Mouse (Mus musculus) heart, embryonic 15.5 days (tissue): ENCODE measurements around the gene Rap1gap. TPM values are rescaled to one million over a fixed set of nuclear protein-coding genes. Genes with fewer than 3 reads are reported as not detected.

Source experiments
- ATAC-seq: fragments of 200-750 bp; cut with Nextera tagmentation; replicated peaks from 2 replicates; pipeline ENCODE4 v1.8.0; 2017; ENCODE audit warnings: low read depth, moderate TSS enrichment; ENCODE audit not compliant: insufficient number of reproducible peaks, insufficient read depth, low FRiP score
- H3K27ac ChIP-seq: fragments of 300-500 bp; sonication (generic); 2 replicates; pipeline ENCODE4 v1.5.1; 2015; ENCODE audit warnings: mild to moderate bottlenecking, inconsistent platforms
- H3K27me3 ChIP-seq: fragments of 300-500 bp; sonication (generic); 2 replicates; pipeline ENCODE4 v1.6.1; 2015; ENCODE audit warnings: inconsistent platforms
- H3K36me3 ChIP-seq: fragments of 300-500 bp; sonication (generic); 2 replicates; pipeline ENCODE4 v1.6.1; 2015; ENCODE audit warnings: mild to moderate bottlenecking, inconsistent platforms
- H3K4me1 ChIP-seq: fragments of 300-500 bp; sonication (generic); replicated peaks from 2 replicates; pipeline ENCODE4 v1.6.1; 2015; ENCODE audit warnings: inconsistent platforms
- H3K4me2 ChIP-seq: fragments of 300-500 bp; sonication (generic); 2 replicates; pipeline ENCODE4 v1.6.1; 2015; ENCODE audit warnings: inconsistent platforms, mild to moderate bottlenecking, moderate library complexity
- H3K4me3 ChIP-seq: fragments of 300-500 bp; sonication (generic); 2 replicates; pipeline ENCODE4 v1.5.1; 2015; ENCODE audit warnings: mild to moderate bottlenecking, inconsistent platforms
- H3K9ac ChIP-seq: fragments of 300-500 bp; sonication (generic); 2 replicates; pipeline ENCODE4 v1.6.1; 2015; ENCODE audit warnings: mild to moderate bottlenecking, inconsistent platforms
- H3K9me3 ChIP-seq: fragments of 300-500 bp; sonication (generic); replicated peaks from 2 replicates; pipeline ENCODE4 v1.6.1; 2016; ENCODE audit warnings: inconsistent platforms
- WGBS: fragments of 180-500 bp; shearing (Covaris S2); methylation state at CpG from one replicate; pipeline ENCODE4 v1.1.7; 2015; ENCODE audit warnings: mixed read lengths; 5-methylcytosine and 5-hydroxymethylcytosine counted together
- polyA plus RNA-seq: library from polyadenylated mRNA; unstranded; fragments of >200 nt; fragmentation: Nextera tagmentation; extraction: Ambion mirVana; gene quantifications from 2 replicates; pipeline ENCODE4 v1.2.1, GENCODE M21; 2015

Gene Rap1gap
- polyA plus RNA-seq, 1 experiment from 2014 or later = 5.6 TPM

- no peak for ATAC-seq
- Histone ChIP-seq H3K9me3 (no peaks in the 10 kb centered on the region), H3K4me1 (peaks cover 11% of the 10 kb centered on the region), H3K27ac (no peak overlapping the region), H3K4me2 (no peak overlapping the region), H3K9ac (no peak overlapping the region), H3K36me3 (no peaks in the 10 kb centered on the region), H3K4me3 (no peak overlapping the region), H3K27me3 (peaks cover 96% of the 10 kb centered on the region)
- 61% methylated on average over 9 of the region's 9 CpGs for WGBS
Observed at GRCm38 (mm10) chr4:137678568-137678967, 14.0 kb downstream of the Rap1gap start.

GRCm38 (mm10) chr4:137679979-137680550 is 15.5 kb downstream of the Rap1gap start:
- H3K4me1 ChIP-seq = peaks cover 11% of the 10 kb centered on the region
- no peak overlapping the region for H3K4me2 ChIP-seq
- no peaks in the 10 kb centered on the region for H3K36me3 ChIP-seq
- 84% methylated on average over 2 of the region's 2 CpGs for WGBS
- no peak overlapping the region for H3K27ac ChIP-seq
- no peaks in the 10 kb centered on the region for H3K9me3 ChIP-seq
- no peak overlapping the region for H3K4me3 ChIP-seq
- H3K9ac ChIP-seq = no peak overlapping the region
- no peak for ATAC-seq
- peaks cover 98% of the 10 kb centered on the region for H3K27me3 ChIP-seq

- 33% methylated on average over 7 of the region's 7 CpGs for WGBS
- Histone ChIP-seq H3K9ac (no peak overlapping the region), H3K9me3 (no peaks in the 10 kb centered on the region), H3K27ac (no peak overlapping the region), H3K4me2 (no peak overlapping the region), H3K36me3 (no peaks in the 10 kb centered on the region), H3K4me1 (peaks cover 11% of the 10 kb centered on the region), H3K4me3 (no peak overlapping the region), H3K27me3 (peaks cover 98% of the 10 kb centered on the region)
- ATAC-seq = no peak
Observed at GRCm38 (mm10) chr4:137680721-137681120, 16.2 kb downstream of the Rap1gap start.

GRCm38 (mm10) chr4:137681408-137682104 is 17.0 kb downstream of the Rap1gap start:
- Histone ChIP-seq H3K36me3 (no peaks in the 10 kb centered on the region), H3K4me3 (peak overlapping the region; percentile 44), H3K9me3 (no peaks in the 10 kb centered on the region), H3K27ac (no peak overlapping the region), H3K27me3 (peaks cover 99% of the 10 kb centered on the region), H3K4me1 (peaks cover 10% of the 10 kb centered on the region), H3K4me2 (peak overlapping the region; percentile 67), H3K9ac (no peak overlapping the region)
- no peak for ATAC-seq
- WGBS = 5% methylated on average over 49 of the region's 52 CpGs

GRCm38 (mm10) chr4:137682961-137683453 is 18.5 kb downstream of the Rap1gap start:
- ATAC-seq = no peak
- Histone ChIP-seq H3K4me2 (no peak overlapping the region), H3K4me3 (no peak overlapping the region), H3K27ac (no peak overlapping the region), H3K27me3 (peaks cover 91% of the 10 kb centered on the region), H3K36me3 (no peaks in the 10 kb centered on the region), H3K9ac (no peak overlapping the region), H3K9me3 (no peaks in the 10 kb centered on the region), H3K4me1 (peaks cover 10% of the 10 kb centered on the region)
- WGBS = 43% methylated on average over 7 of the region's 7 CpGs

GRCm38 (mm10) chr4:137684830-137685343 is 20.4 kb downstream of the Rap1gap start:
- 31% methylated on average over 9 of the region's 9 CpGs for WGBS
- Histone ChIP-seq H3K4me1 (peaks cover 10% of the 10 kb centered on the region), H3K36me3 (no peaks in the 10 kb centered on the region), H3K9me3 (no peaks in the 10 kb centered on the region), H3K9ac (no peak overlapping the region), H3K27ac (no peak overlapping the region), H3K4me2 (no peak overlapping the region), H3K4me3 (no peak overlapping the region), H3K27me3 (peaks cover 74% of the 10 kb centered on the region)
- ATAC-seq = no peak

GRCm38 (mm10) chr4:137686303-137686702 is 21.8 kb downstream of the Rap1gap start:
- 74% methylated on average over 5 of the region's 5 CpGs for WGBS
- Histone ChIP-seq H3K9me3 (no peaks in the 10 kb centered on the region), H3K4me2 (no peak overlapping the region), H3K27me3 (peaks cover 60% of the 10 kb centered on the region), H3K27ac (no peak overlapping the region), H3K4me3 (no peak overlapping the region), H3K9ac (no peak overlapping the region), H3K36me3 (no peaks in the 10 kb centered on the region), H3K4me1 (peaks cover 7% of the 10 kb centered on the region)
- ATAC-seq = no peak

- Histone ChIP-seq H3K36me3 (no peaks in the 10 kb centered on the region), H3K9me3 (no peaks in the 10 kb centered on the region), H3K4me3 (no peak overlapping the region), H3K4me2 (no peak overlapping the region), H3K4me1 (no peaks in the 10 kb centered on the region), H3K27ac (no peak overlapping the region), H3K9ac (no peak overlapping the region), H3K27me3 (peaks cover 55% of the 10 kb centered on the region)
- WGBS = 66% methylated on average over 14 of the region's 14 CpGs
- no peak for ATAC-seq
Observed at GRCm38 (mm10) chr4:137687234-137687825, 22.8 kb downstream of the Rap1gap start.

- Histone ChIP-seq H3K36me3 (no peaks in the 10 kb centered on the region), H3K9me3 (no peaks in the 10 kb centered on the region), H3K4me1 (peaks cover 19% of the 10 kb centered on the region), H3K4me2 (no peak overlapping the region), H3K4me3 (no peak overlapping the region), H3K27me3 (peaks cover 10% of the 10 kb centered on the region), H3K27ac (no peak overlapping the region), H3K9ac (no peak overlapping the region)
- ATAC-seq = no peak
- WGBS = 78% methylated on average over 10 of the region's 10 CpGs
Observed at GRCm38 (mm10) chr4:137692107-137692902, 27.8 kb downstream of the Rap1gap start.

- Histone ChIP-seq H3K4me3 (no peak overlapping the region), H3K9me3 (no peaks in the 10 kb centered on the region), H3K27ac (no peak overlapping the region), H3K9ac (no peak overlapping the region), H3K4me1 (peaks cover 42% of the 10 kb centered on the region), H3K36me3 (no peaks in the 10 kb centered on the region), H3K27me3 (peaks cover 14% of the 10 kb centered on the region; the same call in 1 of the 2 replicates), H3K4me2 (no peak overlapping the region)
- ATAC-seq = no peak
- WGBS = 78% methylated on average over 8 of the region's 8 CpGs
Observed at GRCm38 (mm10) chr4:137695300-137695699, 30.8 kb downstream of the Rap1gap start.

- H3K27ac ChIP-seq = no peak overlapping the region
- WGBS = 16% methylated on average over 4 of the region's 4 CpGs
- peak; percentile 57 for ATAC-seq
- H3K4me1 ChIP-seq = peaks cover 42% of the 10 kb centered on the region
- no peak overlapping the region for H3K4me3 ChIP-seq
- H3K9me3 ChIP-seq = no peaks in the 10 kb centered on the region
- no peak overlapping the region for H3K4me2 ChIP-seq
- H3K36me3 ChIP-seq = no peaks in the 10 kb centered on the region
- peaks cover 14% of the 10 kb centered on the region; the same call in 1 of the 2 replicates for H3K27me3 ChIP-seq
- no peak overlapping the region for H3K9ac ChIP-seq
Observed at GRCm38 (mm10) chr4:137695900-137696299, 31.4 kb downstream of the Rap1gap start.
